16 mouse cellular contexts compared by ENCODE assay signal in genomic region chr1:44140232-44140631, GRCm38 (mm10).
"Had no signal": no experiment of that assay in that cellular context is flagged by ENCODE, and none has a peak within 500 bp of the region (broad histone marks: within the 10 kb centered on the region; RNA-seq: fewer than 3 reads in every experiment).

No protein-coding gene starts in this region.

- H3K4me1 ChIP-seq: neural tube, embryonic 13.5 days; neural tube, embryonic 15.5 days; stomach, embryonic 15.5 days had no signal

- H3K27ac ChIP-seq: neural tube, embryonic 13.5 days; neural tube, embryonic 15.5 days; stomach, embryonic 15.5 days; stomach, postnatal 0 days had no signal

- H3K4me3 ChIP-seq: neural tube, embryonic 13.5 days; neural tube, embryonic 15.5 days; stomach, embryonic 15.5 days had no signal

- H3K9me3 ChIP-seq: neural tube, embryonic 13.5 days; neural tube, embryonic 15.5 days; stomach, embryonic 15.5 days had no signal

- H3K9ac ChIP-seq: neural tube, embryonic 13.5 days; neural tube, embryonic 15.5 days; stomach, embryonic 15.5 days had no signal

- DNase-seq: retina, postnatal 1 day; right cerebral cortex, adult 18-20 months; right cerebral cortex, postnatal 14 days; right cerebral cortex, postnatal 25 days; right cerebral cortex, postnatal 4 days; spleen, adult 18-20 months; thymus, adult 18-20 months; thymus, adult 2 months; thymus, postnatal 14 days; thymus, postnatal 25 days; thymus, postnatal 36 days; thymus, postnatal 4 days had no signal

- H3K27me3 ChIP-seq: neural tube, embryonic 13.5 days; neural tube, embryonic 15.5 days; stomach, embryonic 15.5 days had no signal
